ENCODE assay signal across 8 mouse cellular contexts in genomic region chr7:144469181-144469641, GRCm38 (mm10). TPM values are rescaled to one million over a fixed set of nuclear protein-coding genes. Genes with fewer than 3 reads are reported as not detected.
A peak's percentile ranks its signal among the peaks of the same experiment; 100 is the strongest.
DNase-seq lines count a peak whose midpoint lies in the region; ATAC-seq and TF ChIP-seq lines count a peak whose summit lies in the region.

No protein-coding gene starts in this region.

- peak overlapping the region; percentile 69 for H3K4me3 ChIP-seq in megakaryocyte, embryonic 14.5 days (replicated peaks)
- peak overlapping the region; percentile 95 for H3K4me3 ChIP-seq in embryonic facial prominence, embryonic 15.5 days (replicated peaks)
- H3K4me3 ChIP-seq in hindbrain, embryonic 16.5 days (ENCODE audit: low read length) = peak overlapping the region; percentile 95
- H3K4me3 ChIP-seq in liver, embryonic 14.5 days (ENCODE audit: insufficient read depth in 1 of 2, low read depth in 2 of 2, low read length in 2 of 2) = peak overlapping the region; percentile 80 to 93; a peak in 2 of 4 replicates
- H3K4me3 ChIP-seq in thymus, adult 2 months (ENCODE audit: control insufficient read depth, insufficient read depth, low read length) = no peak overlapping the region

- no peak for TF ChIP-seq CTCF in liver, embryonic 14.5 days (IDR thresholded peaks at IDR 0.05; ENCODE audit: low read depth)
- no peak for TF ChIP-seq CTCF in thymus, adult 2 months (IDR thresholded peaks at IDR 0.05; ENCODE audit: borderline replicate concordance, control insufficient read depth, extremely low read depth, insufficient read depth, low read length, poor library complexity)

- H3K4me1 ChIP-seq in megakaryocyte, embryonic 14.5 days = peaks cover 93% of the 10 kb centered on the region
- H3K4me1 ChIP-seq in embryonic facial prominence, embryonic 15.5 days = peaks cover 20% of the 10 kb centered on the region
- H3K4me1 ChIP-seq in hindbrain, embryonic 16.5 days (ENCODE audit: control insufficient read depth, insufficient read depth, low read depth, low read length) = peaks cover 13% of the 10 kb centered on the region
- peaks cover 0 to 6% of the 10 kb centered on the region in 2 experiments; a peak in 3 of 4 replicates for H3K4me1 ChIP-seq in liver, embryonic 14.5 days (replicated peaks; ENCODE audit: control insufficient read depth in 2 of 2, insufficient read depth in 2 of 2, low read length in 1 of 2)
- H3K4me1 ChIP-seq in thymus, adult 2 months (replicated peaks; ENCODE audit: control insufficient read depth, insufficient read depth, low read length) = peaks cover 9% of the 10 kb centered on the region

- DNase-seq in liver, embryonic 14.5 days (ENCODE audit: low read depth in 3 of 3, low spot score in 3 of 3) = no peak
- peak; percentile 8 for DNase-seq in retina, embryonic 14.5 days (ENCODE audit: low spot score)
- DNase-seq in thymus, adult 2 months = no peak
- no peak for DNase-seq in ovary, postnatal 10 days (ENCODE audit: low spot score)

- WGBS in embryonic facial prominence, embryonic 15.5 days = 21% methylated on average over 4 of the region's 4 CpGs
- 25% methylated on average over 4 of the region's 4 CpGs for WGBS in hindbrain, embryonic 16.5 days
- 47% methylated on average over 4 of the region's 4 CpGs for WGBS in liver, embryonic 14.5 days (ENCODE audit: insufficient replicate concordance)
- WGBS in thymus, adult 2 months = 89% methylated on average over 4 of the region's 4 CpGs

- peaks cover 61% of the 10 kb centered on the region for H3K36me3 ChIP-seq in megakaryocyte, embryonic 14.5 days (replicated peaks; ENCODE audit: low read length)
- H3K36me3 ChIP-seq in embryonic facial prominence, embryonic 15.5 days = peaks cover 23% of the 10 kb centered on the region
- peaks cover 8% of the 10 kb centered on the region for H3K36me3 ChIP-seq in hindbrain, embryonic 16.5 days (ENCODE audit: control insufficient read depth, insufficient read depth, low read length)
- no peaks in the 10 kb centered on the region; the same call in none of the 2 replicates for H3K36me3 ChIP-seq in liver, embryonic 14.5 days (replicated peaks; ENCODE audit: control insufficient read depth, insufficient read depth, low read depth)
- no peaks in the 10 kb centered on the region for H3K36me3 ChIP-seq in thymus, adult 2 months (ENCODE audit: control insufficient read depth, insufficient read depth, low read length)

- peak overlapping the region; percentile 86 for H3K27ac ChIP-seq in embryonic facial prominence, embryonic 15.5 days (replicated peaks)
- H3K27ac ChIP-seq in hindbrain, embryonic 16.5 days (ENCODE audit: low read depth, low read length) = no peak overlapping the region
- no peak overlapping the region for H3K27ac ChIP-seq in liver, embryonic 14.5 days
- no peak overlapping the region for H3K27ac ChIP-seq in thymus, adult 2 months (ENCODE audit: control insufficient read depth, insufficient read depth, low read length)

- peak overlapping the region; percentile 72 for H3K4me2 ChIP-seq in embryonic facial prominence, embryonic 15.5 days (replicated peaks)
- H3K4me2 ChIP-seq in hindbrain, embryonic 16.5 days (ENCODE audit: low read length) = peak overlapping the region; percentile 85
- peak overlapping the region; percentile 94 for H3K4me2 ChIP-seq in liver, embryonic 14.5 days (ENCODE audit: low read depth)

- peaks cover 9% of the 10 kb centered on the region for H3K9me3 ChIP-seq in megakaryocyte, embryonic 14.5 days
- H3K9me3 ChIP-seq in embryonic facial prominence, embryonic 15.5 days (replicated peaks) = no peaks in the 10 kb centered on the region
- H3K9me3 ChIP-seq in hindbrain, embryonic 16.5 days (ENCODE audit: control insufficient read depth, low read length) = no peaks in the 10 kb centered on the region
- H3K9me3 ChIP-seq in liver, embryonic 14.5 days (ENCODE audit: control insufficient read depth, low read length) = no peaks in the 10 kb centered on the region

- no peak for TF ChIP-seq EP300 in liver, embryonic 14.5 days (IDR thresholded peaks at IDR 0.05; ENCODE audit: low read depth)

- TF ChIP-seq POLR2A in thymus, adult 2 months (IDR thresholded peaks at IDR 0.05; ENCODE audit: control insufficient read depth, extremely low read depth, insufficient read depth, low read length, poor library complexity) = no peak

- peaks cover 7% of the 10 kb centered on the region for H3K27me3 ChIP-seq in megakaryocyte, embryonic 14.5 days (replicated peaks)
- H3K27me3 ChIP-seq in embryonic facial prominence, embryonic 15.5 days = no peaks in the 10 kb centered on the region
- H3K27me3 ChIP-seq in hindbrain, embryonic 16.5 days (replicated peaks; ENCODE audit: control insufficient read depth, insufficient read depth, low read length) = no peaks in the 10 kb centered on the region
- H3K27me3 ChIP-seq in liver, embryonic 14.5 days (ENCODE audit: control insufficient read depth, insufficient read depth, low read length) = no peaks in the 10 kb centered on the region
- no peaks in the 10 kb centered on the region for H3K27me3 ChIP-seq in thymus, adult 2 months (ENCODE audit: control insufficient read depth, insufficient read depth, low read length)

- peak overlapping the region; percentile 80; the same call in 1 of the 2 replicates for H3K9ac ChIP-seq in embryonic facial prominence, embryonic 15.5 days
- peak overlapping the region; percentile 95 for H3K9ac ChIP-seq in hindbrain, embryonic 16.5 days (ENCODE audit: low read depth, low read length)
- H3K9ac ChIP-seq in liver, embryonic 14.5 days (replicated peaks) = no peak overlapping the region

- no peak for ATAC-seq in megakaryocyte, adult 5-6 weeks (ENCODE audit: poor library complexity, severe bottlenecking)
- no peak for ATAC-seq in embryonic facial prominence, embryonic 15.5 days (ENCODE audit: insufficient number of reproducible peaks, low FRiP score, low TSS enrichment, low read depth)
- ATAC-seq in hindbrain, embryonic 16.5 days = no peak
- no peak for ATAC-seq in liver, embryonic 14.5 days (ENCODE audit: insufficient read depth)

RNA-seq across cellular contexts. Expression of gene Cttn, which starts 1.6 kb away (rescaled TPM):
- 83.6 and 311 TPM in 2 replicates for polyA plus RNA-seq in megakaryocyte, embryonic 14.5 days (2012; ENCODE audit: insufficient read depth, low replicate concordance)
- 0.04 and 0.30 TPM in 2 replicates for total RNA-seq in megakaryocyte, adult 5-6 weeks (2015)
- total RNA-seq in megakaryocyte, adult 5-6 weeks (2017) = 0.22 and 1.3 TPM in 2 replicates
- polyA plus RNA-seq in embryonic facial prominence, embryonic 15.5 days (2015; fragmentation: Nextera tagmentation; extraction: Ambion mirVana) = 171 and 172 TPM in 2 replicates
- polyA plus RNA-seq in hindbrain, embryonic 16.5 days (2015; fragmentation: Nextera tagmentation; extraction: Ambion mirVana) = 181 and 192 TPM in 2 replicates
- polyA plus RNA-seq in liver, embryonic 14.5 days (2012; rRNA removed) = 21.4 and 31.0 TPM in 2 replicates
- polyA plus RNA-seq in liver, embryonic 14.5 days (2014; fragmentation: Nextera tagmentation; extraction: Ambion mirVana) = 31.5 and 32.3 TPM in 2 replicates
- polyA plus RNA-seq in thymus, adult 2 months (2012; rRNA removed) = 17.6 and 22.0 TPM in 2 replicates
